Mouse (Mus musculus) adrenal gland, postnatal 10 days (tissue): Measurements from ENCODE around the gene 1700015G11Rik. TPM values are rescaled to one million over a fixed set of nuclear protein-coding genes. Genes with fewer than 3 reads are reported as not detected.

Experiments
- DNase-seq: peaks from one replicate; pipeline ENCODE4 v3.0.0; 2021; ENCODE audit warnings: mixed read lengths
- total RNA-seq, 2 experiments: library from RNA; stranded (reverse); gene quantifications; 2 replicates each; pipeline ENCODE4 v1.2.3; 2021

The 1700015G11Rik gene
- total RNA-seq, 2 experiments from 2014 or later: not detected

DNA sequence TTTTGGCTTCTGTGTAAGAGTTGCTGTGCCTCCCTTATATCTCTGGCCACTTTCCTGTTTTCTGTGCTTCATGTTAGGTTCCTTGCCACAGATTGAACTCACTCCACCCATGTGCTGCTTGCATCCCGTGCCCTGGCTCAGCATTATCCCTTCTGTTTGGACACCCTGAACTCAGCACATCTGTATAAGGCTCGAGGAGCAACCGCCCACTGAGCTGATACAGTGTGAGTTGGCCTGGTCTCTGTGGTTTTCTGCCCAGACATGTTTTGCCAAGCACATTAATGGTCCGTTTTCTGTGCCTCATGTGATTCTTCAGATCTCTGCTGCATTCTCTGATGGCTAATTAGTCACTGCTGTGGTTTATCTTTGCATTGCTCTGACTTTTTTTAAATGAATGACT lies 47.9 kb downstream of the 1700015G11Rik start:
- no peak for DNase-seq

GRCm38 (mm10) chr7:51964681-51965080 lies 50.8 kb downstream of the 1700015G11Rik start:
- DNase-seq: peak; percentile 13

DNA sequence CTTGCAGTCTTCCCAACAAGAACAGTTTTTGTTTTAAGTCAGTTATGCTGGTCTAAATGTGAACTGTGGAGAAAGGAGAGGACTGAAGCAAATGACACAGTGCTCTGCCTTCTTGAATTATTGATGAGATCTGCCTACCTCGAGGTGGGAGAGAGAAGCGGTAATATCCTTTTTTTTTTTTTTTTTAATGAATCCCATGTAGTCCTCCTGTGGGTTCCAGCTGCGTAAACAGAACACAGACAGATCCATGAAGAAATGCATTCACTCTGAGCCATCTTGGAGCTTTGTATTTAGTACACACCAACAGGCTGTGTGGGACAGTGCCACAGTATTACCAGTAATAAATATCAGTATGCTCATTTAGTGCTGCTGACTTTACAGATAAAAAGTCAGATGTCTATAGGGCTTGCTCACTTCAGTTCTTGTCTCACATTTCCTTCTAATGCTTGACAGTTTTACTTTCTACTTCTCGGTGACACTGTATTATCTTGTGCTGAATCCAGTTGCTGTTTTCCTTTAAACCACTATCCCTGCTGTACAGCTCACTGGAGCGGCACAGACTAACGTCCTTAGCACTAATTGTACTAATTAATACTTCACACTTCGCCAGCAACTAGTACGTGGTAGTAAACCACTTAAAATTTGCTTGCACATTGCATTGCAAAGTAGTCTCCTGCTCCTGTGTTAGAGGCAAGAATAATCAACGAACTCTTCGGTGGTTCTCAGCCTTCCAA lies 53.1 kb downstream of the 1700015G11Rik start:
- DNase-seq: no peak

Other genes with a start within 250 kb of the 1700015G11Rik start
- gene Gas2, start 153.7 kb downstream of the 1700015G11Rik start, total RNA-seq: 10 to 100 TPM; 30.3 to 30.8 TPM
- gene Fancf, start 153.5 kb downstream of the 1700015G11Rik start, total RNA-seq: 1 to 10 TPM; 6.8 to 7.6 TPM
- 10 to 100 TPM; 11.4 to 13.0 TPM for gene Svip, start 9.7 kb downstream of the 1700015G11Rik start, total RNA-seq